Mouse (Mus musculus) midbrain, embryonic 14.5 days (tissue): Measurements from ENCODE around the gene Csrp1. TPM values are rescaled to one million over a fixed set of nuclear protein-coding genes. Genes with fewer than 3 reads are reported as not detected.

Experiments used
- ATAC-seq: fragments of 200-750 bp; cut with Nextera tagmentation; 2 replicates; pipeline ENCODE4 v1.8.0; 2017; ENCODE audit warnings: moderate number of reproducible peaks, moderate library complexity; ENCODE audit not compliant: low FRiP score, low TSS enrichment
- DNase-seq: peaks from one replicate; pipeline ENCODE4 v3.0.0-alpha.2; 2015
- H3K27ac ChIP-seq: fragments of 300-500 bp; sonication (generic); replicated peaks from 2 replicates; pipeline ENCODE4 v1.5.1; 2014; ENCODE audit warnings: mild to moderate bottlenecking, low read depth, low read length, moderate library complexity
- H3K27me3 ChIP-seq: fragments of 300-500 bp; sonication (generic); 2 replicates; pipeline ENCODE4 v1.6.1; 2014; ENCODE audit warnings: low read length, control low read depth, mixed read lengths; ENCODE audit not compliant: control insufficient read depth, insufficient read depth
- H3K36me3 ChIP-seq: fragments of 300-500 bp; sonication (generic); 2 replicates; pipeline ENCODE4 v1.6.1; 2014; ENCODE audit warnings: low read length, control low read depth; ENCODE audit not compliant: control insufficient read depth, insufficient read depth
- H3K4me1 ChIP-seq: fragments of 300-500 bp; sonication (generic); 2 replicates; pipeline ENCODE4 v1.6.1; 2014; ENCODE audit warnings: mild to moderate bottlenecking, antibody characterized with exemption, low read length, control low read depth; ENCODE audit not compliant: control insufficient read depth, insufficient read depth
- H3K4me2 ChIP-seq: fragments of 300-500 bp; sonication (generic); 2 replicates; pipeline ENCODE4 v1.6.1; 2014; ENCODE audit warnings: mild to moderate bottlenecking, low read length, moderate library complexity
- H3K4me3 ChIP-seq: fragments of 300-500 bp; sonication (generic); replicated peaks from 2 replicates; pipeline ENCODE4 v1.5.1; 2014; ENCODE audit warnings: low read depth, low read length
- H3K9ac ChIP-seq: fragments of 300-500 bp; sonication (generic); replicated peaks from 2 replicates; pipeline ENCODE4 v1.6.1; 2014; ENCODE audit warnings: mild to moderate bottlenecking, low read length, moderate library complexity
- H3K9me3 ChIP-seq: fragments of 300-500 bp; sonication (generic); 2 replicates; pipeline ENCODE4 v1.6.1; 2016; ENCODE audit warnings: low read length, control low read depth, mixed read lengths; ENCODE audit not compliant: control insufficient read depth
- WGBS: fragments of 180-500 bp; shearing (Covaris S2); extraction: QIAGEN DNeasy Blood & Tissue Kit; methylation state at CpG from one replicate; pipeline ENCODE4 v1.1.7; 2014; 5-methylcytosine and 5-hydroxymethylcytosine counted together
- polyA plus RNA-seq: library from polyadenylated mRNA; unstranded; fragments of >200 nt; fragmentation: Nextera tagmentation; extraction: Ambion mirVana; gene quantifications from 2 replicates; pipeline ENCODE4 v1.2.1, GENCODE M21; 2014

The Csrp1 gene
- polyA plus RNA-seq, 1 experiment from 2014 or later: 16.1 TPM

- no peak overlapping the region for H3K27ac ChIP-seq
- H3K9me3 ChIP-seq: no peaks in the 10 kb centered on the region
- H3K9ac ChIP-seq: no peak overlapping the region
- H3K36me3 ChIP-seq: no peaks in the 10 kb centered on the region
- no peaks in the 10 kb centered on the region for H3K4me1 ChIP-seq
- WGBS: 13% methylated on average over 10 of the region's 10 CpGs
- no peak overlapping the region for H3K4me3 ChIP-seq
- ATAC-seq: peak; percentile 96
- H3K4me2 ChIP-seq: no peak overlapping the region
- DNase-seq: peak; percentile 96
- H3K27me3 ChIP-seq: no peaks in the 10 kb centered on the region
Observed at GRCm38 (mm10) chr1:135752737-135753348, 33.0 kb downstream of the Csrp1 start.

- H3K4me1 ChIP-seq: no peaks in the 10 kb centered on the region
- no peaks in the 10 kb centered on the region for H3K9me3 ChIP-seq
- H3K36me3 ChIP-seq: no peaks in the 10 kb centered on the region
- ATAC-seq: no peak
- H3K27ac ChIP-seq: no peak overlapping the region
- no peaks in the 10 kb centered on the region for H3K27me3 ChIP-seq
- no peak overlapping the region for H3K4me2 ChIP-seq
- WGBS: 73% methylated on average over 9 of the region's 9 CpGs
- H3K9ac ChIP-seq: no peak overlapping the region
- no peak for DNase-seq
- no peak overlapping the region for H3K4me3 ChIP-seq
Observed at GRCm38 (mm10) chr1:135755287-135755686, 35.4 kb downstream of the Csrp1 start.

- Histone ChIP-seq H3K27me3 (no peaks in the 10 kb centered on the region), H3K4me1 (no peaks in the 10 kb centered on the region), H3K4me2 (no peak overlapping the region), H3K27ac (no peak overlapping the region), H3K4me3 (no peak overlapping the region), H3K36me3 (no peaks in the 10 kb centered on the region), H3K9me3 (no peaks in the 10 kb centered on the region), H3K9ac (no peak overlapping the region)
- DNase-seq (no peak), ATAC-seq (no peak)
- 89% methylated on average over 3 of the region's 3 CpGs for WGBS
Observed at GRCm38 (mm10) chr1:135755913-135756312, 36.1 kb downstream of the Csrp1 start.

GRCm38 (mm10) chr1:135757287-135757686, 37.4 kb downstream of the Csrp1 start:
- no peaks in the 10 kb centered on the region for H3K27me3 ChIP-seq

GRCm38 (mm10) chr1:135759685-135760084, 39.8 kb downstream of the Csrp1 start:
- ATAC-seq (no peak), DNase-seq (no peak)
- H3K4me1 ChIP-seq: no peaks in the 10 kb centered on the region
- H3K9me3 ChIP-seq: no peaks in the 10 kb centered on the region
- no peaks in the 10 kb centered on the region for H3K27me3 ChIP-seq
- no peak overlapping the region for H3K27ac ChIP-seq
- H3K4me2 ChIP-seq: no peak overlapping the region
- no peak overlapping the region for H3K4me3 ChIP-seq
- WGBS: 36% methylated on average over 4 of the region's 4 CpGs
- H3K9ac ChIP-seq: no peak overlapping the region
- H3K36me3 ChIP-seq: no peaks in the 10 kb centered on the region

More at GRCm38 (mm10) chr1:135757287-135757686, 37.4 kb downstream of the Csrp1 start:
- no peak for DNase-seq
- WGBS: 74% methylated on average over 8 of the region's 8 CpGs
- Histone ChIP-seq H3K9me3 (no peaks in the 10 kb centered on the region), H3K4me2 (no peak overlapping the region), H3K27ac (no peak overlapping the region), H3K36me3 (no peaks in the 10 kb centered on the region), H3K4me1 (no peaks in the 10 kb centered on the region), H3K4me3 (no peak overlapping the region), H3K9ac (no peak overlapping the region)
- ATAC-seq: no peak

GRCm38 (mm10) chr1:135760216-135760615, 40.4 kb downstream of the Csrp1 start:
- Histone ChIP-seq H3K9ac (no peak overlapping the region), H3K27ac (no peak overlapping the region), H3K9me3 (no peaks in the 10 kb centered on the region), H3K4me3 (no peak overlapping the region), H3K27me3 (peaks cover 3% of the 10 kb centered on the region; the same call in 1 of the 2 replicates), H3K36me3 (no peaks in the 10 kb centered on the region), H3K4me2 (no peak overlapping the region), H3K4me1 (no peaks in the 10 kb centered on the region)
- ATAC-seq: no peak
- DNase-seq: no peak
- WGBS: 77% methylated on average over 8 of the region's 8 CpGs

- H3K4me1 ChIP-seq: peaks cover 4% of the 10 kb centered on the region
Observed at GRCm38 (mm10) chr1:135761728-135762127, 41.9 kb downstream of the Csrp1 start.

GRCm38 (mm10) chr1:135763503-135764205, 43.8 kb downstream of the Csrp1 start:
- Histone ChIP-seq H3K9ac (no peak overlapping the region), H3K4me2 (no peak overlapping the region), H3K27me3 (peaks cover 5% of the 10 kb centered on the region; the same call in 1 of the 2 replicates), H3K4me1 (peaks cover 17% of the 10 kb centered on the region), H3K4me3 (no peak overlapping the region), H3K9me3 (no peaks in the 10 kb centered on the region), H3K36me3 (no peaks in the 10 kb centered on the region), H3K27ac (no peak overlapping the region)
- DNase-seq (no peak), ATAC-seq (no peak)
- WGBS: 83% methylated on average over 9 of the region's 9 CpGs

More at GRCm38 (mm10) chr1:135761728-135762127, 41.9 kb downstream of the Csrp1 start:
- WGBS: 95% methylated on average over 5 of the region's 5 CpGs
- no peak overlapping the region for H3K9ac ChIP-seq
- no peaks in the 10 kb centered on the region for H3K9me3 ChIP-seq
- DNase-seq (no peak), ATAC-seq (no peak)
- H3K4me3 ChIP-seq: no peak overlapping the region
- no peaks in the 10 kb centered on the region for H3K36me3 ChIP-seq
- no peak overlapping the region for H3K4me2 ChIP-seq
- peaks cover 5% of the 10 kb centered on the region; the same call in 1 of the 2 replicates for H3K27me3 ChIP-seq
- no peak overlapping the region for H3K27ac ChIP-seq

- Histone ChIP-seq H3K4me1 (peaks cover 17% of the 10 kb centered on the region), H3K9ac (no peak overlapping the region), H3K4me3 (no peak overlapping the region), H3K9me3 (no peaks in the 10 kb centered on the region), H3K4me2 (no peak overlapping the region), H3K27me3 (peaks cover 5% of the 10 kb centered on the region; the same call in 1 of the 2 replicates), H3K36me3 (no peaks in the 10 kb centered on the region), H3K27ac (no peak overlapping the region)
- no peak for DNase-seq
- WGBS: 85% methylated on average over 2 of the region's 2 CpGs
- ATAC-seq: no peak
Observed at GRCm38 (mm10) chr1:135764206-135764528, 44.3 kb downstream of the Csrp1 start.
